Mouse (Mus musculus) testis, adult 2 months (tissue): Measurements from ENCODE around the gene Upb1.

Source experiments
- CTCF ChIP-seq: fragments of 200-500 bp; IDR thresholded peaks from 2 replicates; pipeline ENCODE4 v1.5.1; 2012; ENCODE audit warnings: low read depth, mild to moderate bottlenecking, inconsistent platforms, low read length, moderate library complexity; ENCODE audit not compliant: control insufficient read depth, insufficient read depth, insufficient replicate concordance
- POLR2A ChIP-seq: fragments of 200-500 bp; IDR thresholded peaks from 2 replicates; pipeline ENCODE4 v1.6.1; 2012; ENCODE audit warnings: low read depth, mild to moderate bottlenecking, inconsistent platforms, low read length, moderate library complexity; ENCODE audit not compliant: control insufficient read depth

DNA sequence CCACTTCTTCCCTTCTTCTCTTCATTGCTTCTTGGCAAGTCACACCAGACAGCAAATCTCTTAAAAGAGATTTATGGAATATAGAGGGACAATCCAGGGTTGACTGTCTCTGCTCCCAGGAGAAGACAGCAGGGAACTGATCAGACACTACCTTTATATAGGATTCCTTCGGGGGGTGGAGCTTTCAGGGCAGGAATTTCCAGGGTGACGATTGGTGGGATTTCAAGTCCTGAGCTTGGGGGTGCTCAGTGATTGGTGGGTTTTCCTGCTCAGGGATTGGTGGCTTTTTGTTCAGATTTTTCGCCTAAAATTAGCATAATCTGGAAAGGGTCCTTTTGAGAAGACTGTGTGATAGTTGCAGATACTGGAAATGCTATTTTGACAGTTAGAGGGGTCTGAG is 86.2 kb downstream of the Upb1 start:
- TF ChIP-seq POLR2A (no peak), CTCF (no peak)
